Mouse (Mus musculus) midbrain, embryonic 12.5 days (tissue): ENCODE measurements around the gene B630019K06Rik. TPM values are rescaled to one million over a fixed set of nuclear protein-coding genes. Genes with fewer than 3 reads are reported as not detected.
"Not testable (repeated sequence)": the region's sequence is repeated elsewhere in the genome, so short reads cannot be mapped to it uniquely, and the experiment has no call there.

Experiments
- ATAC-seq: fragments of 200-750 bp; cut with Nextera tagmentation; 2 replicates; pipeline ENCODE4 v1.8.0; 2017; ENCODE audit warnings: low read depth, moderate TSS enrichment, moderate library complexity; ENCODE audit not compliant: low FRiP score
- H3K27ac ChIP-seq: fragments of 300-500 bp; sonication (generic); replicated peaks from 2 replicates; pipeline ENCODE4 v1.5.1; 2016; ENCODE audit warnings: mild to moderate bottlenecking
- H3K27me3 ChIP-seq: fragments of 300-500 bp; sonication (generic); 2 replicates; pipeline ENCODE4 v1.6.1; 2016; ENCODE audit warnings: mild to moderate bottlenecking
- H3K36me3 ChIP-seq: fragments of 300-500 bp; sonication (generic); 2 replicates; pipeline ENCODE4 v1.6.1; 2016
- H3K4me1 ChIP-seq: fragments of 300-500 bp; sonication (generic); 2 replicates; pipeline ENCODE4 v1.6.1; 2016
- H3K4me2 ChIP-seq: fragments of 300-500 bp; sonication (generic); replicated peaks from 2 replicates; pipeline ENCODE4 v1.6.1; 2016; ENCODE audit warnings: mild to moderate bottlenecking, moderate library complexity
- H3K4me3 ChIP-seq: fragments of 300-500 bp; sonication (generic); 2 replicates; pipeline ENCODE4 v1.5.1; 2016; ENCODE audit warnings: mild to moderate bottlenecking
- H3K9ac ChIP-seq: fragments of 300-500 bp; sonication (generic); replicated peaks from 2 replicates; pipeline ENCODE4 v1.6.1; 2016; ENCODE audit warnings: mild to moderate bottlenecking, moderate library complexity
- H3K9me3 ChIP-seq: fragments of 300-500 bp; sonication (generic); 2 replicates; pipeline ENCODE4 v1.6.1; 2016; ENCODE audit warnings: mild to moderate bottlenecking
- WGBS: fragments of 180-500 bp; shearing (Covaris S2); methylation state at CpG from one replicate; pipeline ENCODE4 v1.1.7; 2016; 5-methylcytosine and 5-hydroxymethylcytosine counted together
- polyA plus RNA-seq: library from polyadenylated mRNA; unstranded; fragments of >200 nt; fragmentation: Nextera tagmentation; extraction: Ambion mirVana; gene quantifications from 2 replicates; pipeline ENCODE4 v1.2.1, GENCODE M21; 2016

Gene B630019K06Rik
- 15.8 and 16.5 TPM in 2 replicates for polyA plus RNA-seq

- Histone ChIP-seq H3K4me2 (peak within 1 kb of the TSS; percentile 58), H3K27ac (peak within 1 kb of the TSS; percentile 90), H3K9ac (peak within 1 kb of the TSS; percentile 82), H3K4me1 (no peaks in the 10 kb centered on the region), H3K9me3 (no peaks in the 10 kb centered on the region), H3K27me3 (no peaks in the 10 kb centered on the region), H3K36me3 (no peaks in the 10 kb centered on the region), H3K4me3 (peak within 1 kb of the TSS; percentile 63)
- ATAC-seq, result peak; percentile 86
- 21% methylated on average over 66 of the region's 95 CpGs for WGBS
These were observed at the start of gene B630019K06Rik for GRCm38 (mm10) chrX:8892343-8893155. Gene B630019K06Rik, plus strand, starts transcription at chrX:8892382.

GRCm38 (mm10) chrX:8843694-8844093 is 48.5 kb upstream of the B630019K06Rik start, which contains the start of gene Gm6592:
Gene Gm6592, plus strand, starts transcription at chrX:8843994.
- ATAC-seq, result no peak
- Histone ChIP-seq H3K9me3 (no peaks in the 10 kb centered on the region), H3K27ac (no peak within 1 kb of the TSS), H3K9ac (no peak within 1 kb of the TSS), H3K4me1 (no peaks in the 10 kb centered on the region), H3K4me2 (no peak within 1 kb of the TSS), H3K36me3 (no peaks in the 10 kb centered on the region), H3K27me3 (no peaks in the 10 kb centered on the region), H3K4me3 (no peak within 1 kb of the TSS)
- 70% methylated on average over 1 of the region's 1 CpGs for WGBS

- H3K9ac ChIP-seq, result no peak overlapping the region
- no peak for ATAC-seq
These were observed 39.7 kb upstream of the B630019K06Rik start for GRCm38 (mm10) chrX:8852486-8852885.

GRCm38 (mm10) chrX:8864331-8864730 is 27.9 kb upstream of the B630019K06Rik start:
- not testable (repeated sequence) for H3K4me3 ChIP-seq, H3K9ac ChIP-seq, H3K27me3 ChIP-seq, H3K36me3 ChIP-seq, H3K9me3 ChIP-seq, H3K27ac ChIP-seq, H3K4me2 ChIP-seq, H3K4me1 ChIP-seq
- peak; percentile 76 for ATAC-seq
- WGBS, result 3% methylated on average over 3 of the region's 3 CpGs

More at GRCm38 (mm10) chrX:8852486-8852885, 39.7 kb upstream of the B630019K06Rik start:
- H3K4me2 ChIP-seq, result no peak overlapping the region
- H3K36me3 ChIP-seq, result no peaks in the 10 kb centered on the region
- H3K9me3 ChIP-seq, result no peaks in the 10 kb centered on the region
- WGBS, result 92% methylated on average over 10 of the region's 10 CpGs
- no peak overlapping the region for H3K4me3 ChIP-seq
- H3K4me1 ChIP-seq, result no peaks in the 10 kb centered on the region
- no peaks in the 10 kb centered on the region for H3K27me3 ChIP-seq
- H3K27ac ChIP-seq, result no peak overlapping the region

GRCm38 (mm10) chrX:8873953-8874352 is 18.2 kb upstream of the B630019K06Rik start, which contains the start of gene Gm5751:
Gene Gm5751, plus strand, starts transcription at chrX:8874253.
- H3K4me3 ChIP-seq, H3K36me3 ChIP-seq, H3K9me3 ChIP-seq, H3K4me1 ChIP-seq, H3K27ac ChIP-seq, ATAC-seq, H3K27me3 ChIP-seq, H3K4me2 ChIP-seq, H3K9ac ChIP-seq: not testable (repeated sequence)
- 90% methylated on average over 3 of the region's 4 CpGs for WGBS

GRCm38 (mm10) chrX:8884336-8884735 is 7.8 kb upstream of the B630019K06Rik start:
- H3K27ac ChIP-seq, result no peak overlapping the region
- WGBS, result 74% methylated on average over 4 of the region's 4 CpGs
- no peak overlapping the region for H3K9ac ChIP-seq
- H3K27me3 ChIP-seq, result no peaks in the 10 kb centered on the region
- no peak overlapping the region for H3K4me3 ChIP-seq
- H3K4me2 ChIP-seq, result no peak overlapping the region
- ATAC-seq, result no peak
- no peaks in the 10 kb centered on the region for H3K4me1 ChIP-seq
- no peaks in the 10 kb centered on the region for H3K9me3 ChIP-seq
- no peaks in the 10 kb centered on the region for H3K36me3 ChIP-seq

- 53% methylated on average over 3 of the region's 9 CpGs for WGBS
- Histone ChIP-seq H3K27me3 (no peaks in the 10 kb centered on the region), H3K9me3 (no peaks in the 10 kb centered on the region), H3K36me3 (no peaks in the 10 kb centered on the region), H3K4me2 (peak overlapping the region; percentile 58), H3K4me3 (peak overlapping the region; percentile 63), H3K9ac (peak overlapping the region; percentile 82), H3K27ac (peak overlapping the region; percentile 90), H3K4me1 (no peaks in the 10 kb centered on the region)
- peak; percentile 44 for ATAC-seq
These were observed 223 bp upstream of the B630019K06Rik start for GRCm38 (mm10) chrX:8891975-8892342.

GRCm38 (mm10) chrX:8893182-8893651 is 1.0 kb downstream of the B630019K06Rik start:
- H3K27ac ChIP-seq, result peak overlapping the region; percentile 90
- peak overlapping the region; percentile 58 for H3K4me2 ChIP-seq
- peak; percentile 79 for ATAC-seq
- H3K9me3 ChIP-seq, result no peaks in the 10 kb centered on the region
- H3K36me3 ChIP-seq, result no peaks in the 10 kb centered on the region
- H3K27me3 ChIP-seq, result no peaks in the 10 kb centered on the region
- no peaks in the 10 kb centered on the region for H3K4me1 ChIP-seq
- WGBS, result 22% methylated on average over 21 of the region's 42 CpGs
- H3K4me3 ChIP-seq, result peak overlapping the region; percentile 63
- H3K9ac ChIP-seq, result peak overlapping the region; percentile 82

GRCm38 (mm10) chrX:8900823-8901222 is 8.6 kb downstream of the B630019K06Rik start:
- no peaks in the 10 kb centered on the region for H3K27me3 ChIP-seq
- no peaks in the 10 kb centered on the region for H3K9me3 ChIP-seq
- no peak overlapping the region for H3K27ac ChIP-seq
- no peaks in the 10 kb centered on the region for H3K4me1 ChIP-seq
- 69% methylated on average over 4 of the region's 4 CpGs for WGBS
- H3K4me2 ChIP-seq, result no peak overlapping the region
- no peak overlapping the region for H3K9ac ChIP-seq
- no peak overlapping the region for H3K4me3 ChIP-seq
- H3K36me3 ChIP-seq, result no peaks in the 10 kb centered on the region
- ATAC-seq, result no peak

- no peak overlapping the region for H3K9ac ChIP-seq
- no peak overlapping the region for H3K4me3 ChIP-seq
- no peaks in the 10 kb centered on the region for H3K36me3 ChIP-seq
- H3K27me3 ChIP-seq, result no peaks in the 10 kb centered on the region
- no peaks in the 10 kb centered on the region for H3K9me3 ChIP-seq
- H3K27ac ChIP-seq, result no peak overlapping the region
- H3K4me1 ChIP-seq, result no peaks in the 10 kb centered on the region
- H3K4me2 ChIP-seq, result no peak overlapping the region
- ATAC-seq, result peak; percentile 38; the same call in 1 of the 2 replicates
- 35% methylated on average over 7 of the region's 7 CpGs for WGBS
These were observed 9.8 kb downstream of the B630019K06Rik start for GRCm38 (mm10) chrX:8901906-8902472.

- Histone ChIP-seq H3K4me2 (no peak overlapping the region), H3K4me1 (no peaks in the 10 kb centered on the region), H3K4me3 (no peak overlapping the region), H3K27ac (no peak overlapping the region), H3K9me3 (no peaks in the 10 kb centered on the region), H3K9ac (no peak overlapping the region), H3K27me3 (no peaks in the 10 kb centered on the region), H3K36me3 (no peaks in the 10 kb centered on the region)
- no peak for ATAC-seq
- 80% methylated on average over 4 of the region's 4 CpGs for WGBS
These were observed 28.9 kb downstream of the B630019K06Rik start for GRCm38 (mm10) chrX:8921080-8921479.
